Mouse (Mus musculus) heart, embryonic 15.5 days (tissue): Measurements from ENCODE around the gene Slc26a8. TPM values are rescaled to one million over a fixed set of nuclear protein-coding genes. Genes with fewer than 3 reads are reported as not detected.
"Not testable (repeated sequence)": the region's sequence is repeated elsewhere in the genome, so short reads cannot be mapped to it uniquely, and the experiment has no call there.

Experiments
- ATAC-seq: fragments of 200-750 bp; cut with Nextera tagmentation; replicated peaks from 2 replicates; pipeline ENCODE4 v1.8.0; 2017; ENCODE audit warnings: low read depth, moderate TSS enrichment; ENCODE audit not compliant: insufficient number of reproducible peaks, insufficient read depth, low FRiP score
- H3K27ac ChIP-seq: fragments of 300-500 bp; sonication (generic); 2 replicates; pipeline ENCODE4 v1.5.1; 2015; ENCODE audit warnings: mild to moderate bottlenecking, inconsistent platforms
- H3K27me3 ChIP-seq: fragments of 300-500 bp; sonication (generic); 2 replicates; pipeline ENCODE4 v1.6.1; 2015; ENCODE audit warnings: inconsistent platforms
- H3K36me3 ChIP-seq: fragments of 300-500 bp; sonication (generic); 2 replicates; pipeline ENCODE4 v1.6.1; 2015; ENCODE audit warnings: mild to moderate bottlenecking, inconsistent platforms
- H3K4me1 ChIP-seq: fragments of 300-500 bp; sonication (generic); replicated peaks from 2 replicates; pipeline ENCODE4 v1.6.1; 2015; ENCODE audit warnings: inconsistent platforms
- H3K4me2 ChIP-seq: fragments of 300-500 bp; sonication (generic); 2 replicates; pipeline ENCODE4 v1.6.1; 2015; ENCODE audit warnings: inconsistent platforms, mild to moderate bottlenecking, moderate library complexity
- H3K4me3 ChIP-seq: fragments of 300-500 bp; sonication (generic); 2 replicates; pipeline ENCODE4 v1.5.1; 2015; ENCODE audit warnings: mild to moderate bottlenecking, inconsistent platforms
- H3K9ac ChIP-seq: fragments of 300-500 bp; sonication (generic); 2 replicates; pipeline ENCODE4 v1.6.1; 2015; ENCODE audit warnings: mild to moderate bottlenecking, inconsistent platforms
- H3K9me3 ChIP-seq: fragments of 300-500 bp; sonication (generic); replicated peaks from 2 replicates; pipeline ENCODE4 v1.6.1; 2016; ENCODE audit warnings: inconsistent platforms
- WGBS: fragments of 180-500 bp; shearing (Covaris S2); methylation state at CpG from one replicate; pipeline ENCODE4 v1.1.7; 2015; ENCODE audit warnings: mixed read lengths; 5-methylcytosine and 5-hydroxymethylcytosine counted together
- polyA plus RNA-seq: library from polyadenylated mRNA; unstranded; fragments of >200 nt; fragmentation: Nextera tagmentation; extraction: Ambion mirVana; gene quantifications from 2 replicates; pipeline ENCODE4 v1.2.1, GENCODE M21; 2015

The Slc26a8 gene
- 0.23 and 0.66 TPM in 2 replicates for polyA plus RNA-seq

- ATAC-seq, result no peak
- Histone ChIP-seq H3K9ac (peak within 1 kb of the TSS; percentile 55), H3K27ac (peak within 1 kb of the TSS; percentile 98), H3K9me3 (no peaks in the 10 kb centered on the region), H3K36me3 (no peaks in the 10 kb centered on the region), H3K27me3 (0 out of 2 replicates have a peak, but pooled peaks cover 8% of the 10 kb centered on the region), H3K4me1 (peaks cover 30% of the 10 kb centered on the region), H3K4me3 (peak within 1 kb of the TSS; percentile 96), H3K4me2 (peak within 1 kb of the TSS; percentile 85)
- 8% methylated on average over 40 of the region's 40 CpGs for WGBS
These were observed at the start of gene Slc26a8 for GRCm38 (mm10) chr17:28689586-28690283. TSS of gene Slc26a8 (minus strand) at chr17:28690233.

GRCm38 (mm10) chr17:28739244-28739643 is 49.2 kb upstream of the Slc26a8 start:
- Histone ChIP-seq H3K36me3 (peaks cover 57% of the 10 kb centered on the region), H3K4me2 (no peak overlapping the region), H3K9me3 (no peaks in the 10 kb centered on the region), H3K4me1 (no peaks in the 10 kb centered on the region), H3K4me3 (no peak overlapping the region), H3K27ac (no peak overlapping the region), H3K27me3 (no peaks in the 10 kb centered on the region), H3K9ac (no peak overlapping the region)
- WGBS, result 93% methylated on average over 6 of the region's 6 CpGs
- ATAC-seq, result no peak

GRCm38 (mm10) chr17:28737973-28738372 is 47.9 kb upstream of the Slc26a8 start:
- 84% methylated on average over 4 of the region's 4 CpGs for WGBS
- ATAC-seq, result no peak
- Histone ChIP-seq H3K9me3 (no peaks in the 10 kb centered on the region), H3K36me3 (peaks cover 48% of the 10 kb centered on the region), H3K4me2 (no peak overlapping the region), H3K9ac (no peak overlapping the region), H3K4me1 (no peaks in the 10 kb centered on the region), H3K4me3 (no peak overlapping the region), H3K27me3 (no peaks in the 10 kb centered on the region), H3K27ac (no peak overlapping the region)

GRCm38 (mm10) chr17:28736486-28736885 is 46.5 kb upstream of the Slc26a8 start:
- H3K36me3 ChIP-seq, result peaks cover 44% of the 10 kb centered on the region
- no peaks in the 10 kb centered on the region for H3K27me3 ChIP-seq
- H3K4me2 ChIP-seq, result no peak overlapping the region
- no peak overlapping the region for H3K9ac ChIP-seq
- H3K9me3 ChIP-seq, result no peaks in the 10 kb centered on the region
- no peak for ATAC-seq
- no peak overlapping the region for H3K27ac ChIP-seq
- no peak overlapping the region for H3K4me3 ChIP-seq
- WGBS, result 71% methylated on average over 4 of the region's 4 CpGs
- no peaks in the 10 kb centered on the region for H3K4me1 ChIP-seq

- Histone ChIP-seq H3K4me3 (no peak overlapping the region), H3K36me3 (peaks cover 45% of the 10 kb centered on the region), H3K9me3 (no peaks in the 10 kb centered on the region), H3K27me3 (no peaks in the 10 kb centered on the region), H3K4me2 (no peak overlapping the region), H3K27ac (no peak overlapping the region), H3K9ac (no peak overlapping the region), H3K4me1 (no peaks in the 10 kb centered on the region)
- no peak for ATAC-seq
- WGBS, result 82% methylated on average over 6 of the region's 6 CpGs
These were observed 45.5 kb upstream of the Slc26a8 start for GRCm38 (mm10) chr17:28735317-28736105.

- peaks cover 78% of the 10 kb centered on the region for H3K36me3 ChIP-seq
- not testable (repeated sequence) for ATAC-seq, H3K27ac ChIP-seq, H3K9me3 ChIP-seq, H3K27me3 ChIP-seq, H3K4me3 ChIP-seq, H3K4me2 ChIP-seq, H3K9ac ChIP-seq, H3K4me1 ChIP-seq
- WGBS, result 88% methylated on average over 11 of the region's 11 CpGs
These were observed 37.5 kb upstream of the Slc26a8 start for GRCm38 (mm10) chr17:28727511-28727910.

GRCm38 (mm10) chr17:28725783-28726182 is 35.8 kb upstream of the Slc26a8 start, which contains the start of gene AC170998.1:
TSS of gene AC170998.1 (plus strand) at chr17:28726083.
- no peak within 1 kb of the TSS for H3K9ac ChIP-seq
- peaks cover 68% of the 10 kb centered on the region for H3K36me3 ChIP-seq
- H3K4me3 ChIP-seq, result no peak within 1 kb of the TSS
- peaks cover 9% of the 10 kb centered on the region for H3K4me1 ChIP-seq
- no peaks in the 10 kb centered on the region for H3K27me3 ChIP-seq
- no peaks in the 10 kb centered on the region for H3K9me3 ChIP-seq
- no peak within 1 kb of the TSS for H3K4me2 ChIP-seq
- ATAC-seq, result no peak
- 89% methylated on average over 4 of the region's 4 CpGs for WGBS
- H3K27ac ChIP-seq, result no peak within 1 kb of the TSS

GRCm38 (mm10) chr17:28717535-28717934 is 27.5 kb upstream of the Slc26a8 start:
- H3K27me3 ChIP-seq, result no peaks in the 10 kb centered on the region
- H3K4me3 ChIP-seq, result no peak overlapping the region
- H3K36me3 ChIP-seq, result peaks cover 48% of the 10 kb centered on the region
- H3K4me2 ChIP-seq, result no peak overlapping the region
- ATAC-seq, result no peak
- no peak overlapping the region for H3K27ac ChIP-seq
- H3K9me3 ChIP-seq, result no peaks in the 10 kb centered on the region
- WGBS, result 72% methylated on average over 3 of the region's 3 CpGs
- no peak overlapping the region for H3K9ac ChIP-seq
- H3K4me1 ChIP-seq, result peaks cover 22% of the 10 kb centered on the region

GRCm38 (mm10) chr17:28715832-28716548 is 26.0 kb upstream of the Slc26a8 start:
- WGBS, result 68% methylated on average over 6 of the region's 7 CpGs
- Histone ChIP-seq H3K4me1 (peaks cover 30% of the 10 kb centered on the region), H3K27ac (no peak overlapping the region), H3K4me2 (no peak overlapping the region), H3K4me3 (no peak overlapping the region), H3K9me3 (no peaks in the 10 kb centered on the region), H3K36me3 (peaks cover 44% of the 10 kb centered on the region), H3K9ac (no peak overlapping the region), H3K27me3 (no peaks in the 10 kb centered on the region)
- ATAC-seq, result no peak

- H3K36me3 ChIP-seq, result peaks cover 35% of the 10 kb centered on the region
- 95% methylated on average over 3 of the region's 3 CpGs for WGBS
- H3K9me3 ChIP-seq, result no peaks in the 10 kb centered on the region
- no peaks in the 10 kb centered on the region for H3K27me3 ChIP-seq
- no peak overlapping the region for H3K4me3 ChIP-seq
- ATAC-seq, result no peak
- no peak overlapping the region for H3K9ac ChIP-seq
- no peak overlapping the region for H3K27ac ChIP-seq
- peaks cover 24% of the 10 kb centered on the region for H3K4me1 ChIP-seq
- H3K4me2 ChIP-seq, result no peak overlapping the region
These were observed 24.0 kb upstream of the Slc26a8 start for GRCm38 (mm10) chr17:28714006-28714405.

GRCm38 (mm10) chr17:28712305-28712704 is 22.3 kb upstream of the Slc26a8 start:
- H3K4me2 ChIP-seq, result peak overlapping the region; percentile 21; the same call in 1 of the 2 replicates
- H3K36me3 ChIP-seq, result peaks cover 35% of the 10 kb centered on the region
- H3K4me3 ChIP-seq, result no peak overlapping the region
- ATAC-seq, result no peak
- H3K27me3 ChIP-seq, result no peaks in the 10 kb centered on the region
- WGBS, result 37% methylated on average over 6 of the region's 6 CpGs
- H3K27ac ChIP-seq, result peak overlapping the region; percentile 41
- no peaks in the 10 kb centered on the region for H3K9me3 ChIP-seq
- no peak overlapping the region for H3K9ac ChIP-seq
- H3K4me1 ChIP-seq, result peaks cover 24% of the 10 kb centered on the region
